Mouse (Mus musculus) adipocyte (in vitro differentiated cells): ENCODE measurements around the gene Mpp3.

Source experiments
- DNase-seq: peaks from one replicate; pipeline ENCODE4 v3.0.0-alpha.2; 2016; ENCODE audit warnings: low spot score

The Mpp3 gene

GRCm38 (mm10) chr11:102028087-102028816 lies at the start of gene Mpp3:
Mpp3 (minus strand) TSS chr11:102028461.
- no peak for DNase-seq

- no peak for DNase-seq
Measured at GRCm38 (mm10) chr11:102073722-102074121, 45.5 kb upstream of the Mpp3 start.

- DNase-seq: no peak
Measured at GRCm38 (mm10) chr11:102072729-102073128, 44.5 kb upstream of the Mpp3 start.

- no peak for DNase-seq
Measured at GRCm38 (mm10) chr11:102070426-102070825, 42.2 kb upstream of the Mpp3 start.

GRCm38 (mm10) chr11:102069633-102070032 lies 41.4 kb upstream of the Mpp3 start:
- no peak for DNase-seq

- no peak for DNase-seq
Measured at GRCm38 (mm10) chr11:102068969-102069368, 40.7 kb upstream of the Mpp3 start.

- no peak for DNase-seq
Measured at GRCm38 (mm10) chr11:102063076-102063475, 34.8 kb upstream of the Mpp3 start.

- DNase-seq: no peak
Measured at GRCm38 (mm10) chr11:102061941-102062473, 33.7 kb upstream of the Mpp3 start.

- peak; percentile 73 for DNase-seq
Measured at GRCm38 (mm10) chr11:102061236-102061940, 33.1 kb upstream of the Mpp3 start.

- peak; percentile 41 for DNase-seq
Measured at GRCm38 (mm10) chr11:102053847-102054246, 25.6 kb upstream of the Mpp3 start.

- DNase-seq: peak; percentile 73
Measured at GRCm38 (mm10) chr11:102053183-102053582, 24.9 kb upstream of the Mpp3 start.

- peak; percentile 19 for DNase-seq
Measured at GRCm38 (mm10) chr11:102052697-102053096, 24.4 kb upstream of the Mpp3 start.

- peak; percentile 88 for DNase-seq
Measured at GRCm38 (mm10) chr11:102051954-102052353, 23.7 kb upstream of the Mpp3 start.

- peak; percentile 65 for DNase-seq
Measured at GRCm38 (mm10) chr11:102051541-102051940, 23.3 kb upstream of the Mpp3 start.

- peak; percentile 14 for DNase-seq
Measured at GRCm38 (mm10) chr11:102049875-102050482, 21.7 kb upstream of the Mpp3 start.

GRCm38 (mm10) chr11:102046607-102047006 lies 18.3 kb upstream of the Mpp3 start:
- no peak for DNase-seq

GRCm38 (mm10) chr11:102044691-102045212 lies 16.5 kb upstream of the Mpp3 start:
- DNase-seq: no peak

GRCm38 (mm10) chr11:102043381-102043780 lies 15.1 kb upstream of the Mpp3 start:
- DNase-seq: no peak

- no peak for DNase-seq
Measured at GRCm38 (mm10) chr11:102042971-102043370, 14.7 kb upstream of the Mpp3 start.

- DNase-seq: no peak
Measured at GRCm38 (mm10) chr11:102041350-102041949, 13.2 kb upstream of the Mpp3 start, which contains the start of gene Cd300lg. Cd300lg (plus strand) TSS chr11:102041509.

- no peak for DNase-seq
Measured at GRCm38 (mm10) chr11:102040646-102041045, 12.4 kb upstream of the Mpp3 start.

GRCm38 (mm10) chr11:102040138-102040524 lies 11.9 kb upstream of the Mpp3 start:
- peak; percentile 80 for DNase-seq
